Mouse (Mus musculus) MEL (cell line): ENCODE measurements around the gene Tpcn1. TPM values are rescaled to one million over a fixed set of nuclear protein-coding genes. Genes with fewer than 3 reads are reported as not detected.

Experiments used
- DNase-seq: peaks from one replicate; pipeline ENCODE4 v3.0.0; 2011; ENCODE audit warnings: low read depth, low spot score
- H3K27ac ChIP-seq: 2 replicates; pipeline ENCODE4 v1.5.1; 2012; ENCODE audit warnings: low read depth, mild to moderate bottlenecking, control low read depth, low read length, moderate library complexity; ENCODE audit not compliant: control insufficient read depth
- H3K27me3 ChIP-seq, 2 experiments: fragments of 150-350 bp in 1 of 2; sonication (generic) in 1 of 2; 2 replicates each; pipeline ENCODE4 v1.6.1; 2012; ENCODE audit warnings: low read length in 2 of 2, mild to moderate bottlenecking in 2 of 2, improper control_type of control experiment in 1 of 2, moderate library complexity in 1 of 2; ENCODE audit not compliant: insufficient read depth in 2 of 2, control insufficient read depth in 1 of 2
- H3K36me3 ChIP-seq, 2 experiments: 2 replicates each; pipeline ENCODE4 v1.6.1; 2012 to 2014; ENCODE audit warnings: low read length in 2 of 2, improper control_type of control experiment in 1 of 2, inconsistent platforms in 1 of 2, mild to moderate bottlenecking in 1 of 2; ENCODE audit not compliant: insufficient read depth in 2 of 2, control insufficient read depth in 1 of 2
- H3K4me1 ChIP-seq, 2 experiments: fragments of 150-350 bp in 1 of 2; sonication (generic) in 1 of 2; 2 replicates each; pipeline ENCODE4 v1.6.1; 2012; ENCODE audit warnings: low read length in 2 of 2, improper control_type of control experiment in 1 of 2, mild to moderate bottlenecking in 1 of 2; ENCODE audit not compliant: insufficient read depth in 2 of 2, control insufficient read depth in 1 of 2
- H3K4me3 ChIP-seq, 2 experiments: fragments of 150-350 bp in 1 of 2; sonication (generic) in 1 of 2; 2 replicates each; pipeline ENCODE4 v1.5.1; 2012; ENCODE audit warnings: low read depth in 2 of 2, low read length in 2 of 2, mild to moderate bottlenecking in 2 of 2, moderate library complexity in 2 of 2, control low read depth in 1 of 2, improper control_type of control experiment in 1 of 2; ENCODE audit not compliant: control insufficient read depth in 1 of 2, insufficient read depth in 1 of 2
- H3K79me2 ChIP-seq: 2 replicates; pipeline ENCODE4 v1.6.1; 2012; ENCODE audit warnings: mild to moderate bottlenecking, low read length, moderate library complexity; ENCODE audit not compliant: control insufficient read depth, poor library complexity, insufficient read depth
- H3K9ac ChIP-seq: 2 replicates; pipeline ENCODE4 v1.6.1; 2012; ENCODE audit warnings: low read depth, mild to moderate bottlenecking, control low read depth, low read length, moderate library complexity; ENCODE audit not compliant: control insufficient read depth, poor library complexity, severe bottlenecking
- H3K9me3 ChIP-seq: fragments of 150-350 bp; sonication (generic); replicated peaks from 2 replicates; pipeline ENCODE4 v1.6.1; 2012; ENCODE audit warnings: mild to moderate bottlenecking, low read length, improper control_type of control experiment, moderate library complexity; ENCODE audit not compliant: insufficient read depth
- BHLHE40 ChIP-seq: IDR thresholded peaks from 2 replicates; pipeline ENCODE4 v1.6.1; 2012; ENCODE audit warnings: low read depth, mild to moderate bottlenecking, inconsistent platforms, low read length, improper control_type of control experiment, borderline replicate concordance
- CHD1 ChIP-seq: IDR thresholded peaks from 2 replicates; pipeline ENCODE4 v1.6.1; 2012; ENCODE audit warnings: low read depth, mild to moderate bottlenecking, inconsistent platforms, low read length, improper control_type of control experiment
- CHD2 ChIP-seq: IDR thresholded peaks from 2 replicates; pipeline ENCODE4 v1.6.1; 2011; ENCODE audit warnings: low read length, improper control_type of control experiment
- CTCF ChIP-seq, 3 experiments: IDR thresholded peaks in 2 of 3; conservative IDR thresholded peaks in 1 of 3; 2 replicates each; pipeline ENCODE4 v1.5.1; 2011 to 2012; ENCODE audit warnings: low read length in 3 of 3, low read depth in 2 of 3, mild to moderate bottlenecking in 2 of 3, improper control_type of control experiment in 1 of 3, inconsistent platforms in 1 of 3, mixed read lengths in 1 of 3, moderate library complexity in 1 of 3; ENCODE audit not compliant: control insufficient read depth in 1 of 3, insufficient read depth in 1 of 3, poor library complexity in 1 of 3, severe bottlenecking in 1 of 3
- EP300 ChIP-seq, 2 experiments: IDR thresholded peaks; 2 replicates each; pipeline ENCODE4 v1.6.1; 2011; ENCODE audit warnings: improper control_type of control experiment in 2 of 2, low read length in 2 of 2, low read depth in 1 of 2, mild to moderate bottlenecking in 1 of 2
- GATA1 ChIP-seq: IDR thresholded peaks from 2 replicates; pipeline ENCODE4 v1.6.1; 2011; ENCODE audit warnings: low read depth, low read length, improper control_type of control experiment
- HCFC1 ChIP-seq: IDR thresholded peaks from 2 replicates; pipeline ENCODE4 v1.6.1; 2012; ENCODE audit warnings: low read depth, mild to moderate bottlenecking, inconsistent platforms, low read length, improper control_type of control experiment, moderate library complexity
- MAZ ChIP-seq: IDR thresholded peaks from 2 replicates; pipeline ENCODE4 v1.6.1; 2012; ENCODE audit warnings: low read depth, mild to moderate bottlenecking, inconsistent platforms, low read length, improper control_type of control experiment
- MEF2A ChIP-seq: IDR thresholded peaks from 2 replicates; pipeline ENCODE4 v1.6.1; 2014; ENCODE audit warnings: low read depth, mild to moderate bottlenecking, inconsistent platforms, low read length, improper control_type of control experiment; ENCODE audit not compliant: poor library complexity, insufficient replicate concordance, severe bottlenecking; ENCODE audit errors: extremely low read depth
- MYC ChIP-seq: IDR thresholded peaks from 2 replicates; pipeline ENCODE4 v1.6.1; 2011; ENCODE audit warnings: low read depth, mild to moderate bottlenecking, low read length, improper control_type of control experiment, moderate library complexity
- NRF1 ChIP-seq: IDR thresholded peaks from 2 replicates; pipeline ENCODE4 v1.6.1; 2014; ENCODE audit warnings: low read depth, mild to moderate bottlenecking, inconsistent platforms, low read length, improper control_type of control experiment, moderate library complexity; ENCODE audit not compliant: poor library complexity, insufficient read depth, severe bottlenecking
- POLR2A ChIP-seq, 2 experiments: IDR thresholded peaks; 2 replicates each; pipeline ENCODE4 v1.6.1; 2011 to 2012; ENCODE audit warnings: low read length in 2 of 2, mild to moderate bottlenecking in 2 of 2, control low read depth in 1 of 2, improper control_type of control experiment in 1 of 2, low read depth in 1 of 2, moderate library complexity in 1 of 2; ENCODE audit not compliant: control insufficient read depth in 1 of 2, insufficient read depth in 1 of 2, poor library complexity in 1 of 2
- RAD21 ChIP-seq: IDR thresholded peaks from 2 replicates; pipeline ENCODE4 v1.6.1; 2011; ENCODE audit warnings: mild to moderate bottlenecking, low read depth, low read length, improper control_type of control experiment
- RCOR1 ChIP-seq: IDR thresholded peaks from 2 replicates; pipeline ENCODE4 v1.6.1; 2012; ENCODE audit warnings: low read depth, mild to moderate bottlenecking, inconsistent platforms, low read length, improper control_type of control experiment
- TBP ChIP-seq: IDR thresholded peaks from 2 replicates; pipeline ENCODE4 v1.8.0; 2011; ENCODE audit warnings: low read depth, low read length, improper control_type of control experiment
- ZNF384 ChIP-seq: IDR thresholded peaks from 2 replicates; pipeline ENCODE4 v1.6.1; 2012; ENCODE audit warnings: low read depth, mild to moderate bottlenecking, inconsistent platforms, low read length, improper control_type of control experiment
- polyA plus RNA-seq, 2 experiments: library from polyadenylated mRNA; stranded (reverse) in 1 of 2; unstranded in 1 of 2; fragments of >175 nt in 1 of 2; fragments of >200 nt in 1 of 2; gene quantifications; 2 replicates each; pipeline versions ENCODE4 v1.2.1 to v1.2.4; 2012; ENCODE audit warnings: low replicate concordance in 2 of 2, low read depth in 1 of 2; ENCODE audit not compliant: insufficient read length in 2 of 2, insufficient read depth in 1 of 2, missing spikeins in 1 of 2
- total RNA-seq: library from RNA; depleted of rRNA; stranded (reverse); fragments of 300-350 nt; gene quantifications from 2 replicates; pipeline ENCODE4 v1.2.3, GENCODE M21; 2012

Tpcn1 gene
- total and polyA plus RNA-seq, 3 experiments: 11.3 to 43.2 TPM; not detected in 1

DNA sequence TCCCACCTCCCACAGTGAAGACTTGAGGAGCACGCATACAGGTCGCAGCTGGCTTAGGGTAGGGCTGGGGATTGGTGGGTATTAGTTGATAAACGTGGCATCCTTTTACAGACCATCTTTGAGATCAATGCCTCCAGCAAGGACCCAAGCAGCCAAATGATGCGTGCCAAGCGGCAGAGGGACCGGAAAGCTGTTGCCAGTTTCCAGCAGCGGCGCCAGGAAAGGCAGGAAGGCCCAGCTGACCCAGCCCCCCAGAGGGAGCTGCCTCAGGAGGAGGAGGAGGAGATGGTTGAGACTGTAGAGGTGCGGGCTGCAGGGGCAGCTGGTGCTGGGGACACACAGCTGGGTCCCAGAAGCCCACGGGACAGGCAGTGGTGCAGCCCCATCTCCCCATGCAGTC lies 36.0 kb upstream of the Tpcn1 start:
- Histone ChIP-seq H3K79me2 (no peaks in the 10 kb centered on the region), H3K4me3 (no peak overlapping the region), H3K4me1 (peaks cover 0 to 11% of the 10 kb centered on the region in 2 experiments; a peak in 2 of 4 replicates), H3K9me3 (no peaks in the 10 kb centered on the region), H3K27ac (no peak overlapping the region), H3K9ac (no peak overlapping the region), H3K27me3 (no peaks in the 10 kb centered on the region), H3K36me3 (peaks cover 8 to 9% of the 10 kb centered on the region in 2 experiments)
- no peak for DNase-seq
- no peak for TF ChIP-seq CHD1
- no peak for TF ChIP-seq RAD21
- no peak for TF ChIP-seq POLR2A (IDR thresholded peaks at IDR 0.05; ENCODE audit: control insufficient read depth in 1 of 2, insufficient read depth in 1 of 2, low read depth in 1 of 2, low read length in 2 of 2, poor library complexity in 1 of 2)
- no peak for TF ChIP-seq ZNF384
- TF ChIP-seq CTCF (IDR thresholded peaks at IDR 0.05 in 2 of 3, conservative IDR thresholded peaks at IDR 0.05 in 1 of 3; ENCODE audit: control insufficient read depth in 1 of 3, insufficient read depth in 1 of 3, low read depth in 2 of 3, low read length in 3 of 3, poor library complexity in 1 of 3, severe bottlenecking in 1 of 3): no peak
- TF ChIP-seq MEF2A: no peak
- TF ChIP-seq NRF1: no peak

DNA sequence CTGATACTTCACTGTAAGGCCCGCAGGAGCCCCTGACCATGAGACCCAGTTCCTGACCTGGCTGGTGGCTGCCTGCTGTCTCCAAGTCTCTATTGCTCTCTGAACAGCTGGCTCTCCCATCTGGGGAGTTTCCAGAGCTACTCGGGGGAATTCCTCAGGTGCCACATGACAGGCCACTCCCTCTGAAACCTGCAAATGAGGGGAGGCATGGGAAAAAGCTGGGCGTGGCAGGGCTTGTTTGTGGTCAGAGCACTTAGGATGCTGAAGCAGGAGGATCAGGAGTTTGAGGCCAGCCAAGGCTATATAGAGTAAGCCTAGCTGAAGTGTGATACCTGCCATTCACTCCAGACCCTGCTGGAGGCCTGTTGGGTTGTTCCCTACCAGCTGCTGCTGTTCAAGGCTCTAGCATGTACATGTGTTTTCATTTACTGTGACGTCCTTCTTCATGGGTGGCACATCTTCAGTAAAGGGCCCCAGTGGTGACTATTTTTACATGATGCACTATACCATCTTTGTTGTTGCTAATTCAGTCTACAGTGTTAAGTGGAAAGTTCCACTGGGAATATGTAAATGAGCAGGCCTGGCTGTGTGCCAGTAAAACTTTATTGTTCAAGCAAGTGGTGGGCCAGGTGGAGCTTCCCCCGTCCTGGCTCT lies 33.9 kb upstream of the Tpcn1 start:
- Histone ChIP-seq H3K79me2 (no peaks in the 10 kb centered on the region), H3K4me1 (no peaks in the 10 kb centered on the region), H3K4me3 (no peak overlapping the region), H3K27ac (no peak overlapping the region), H3K9me3 (no peaks in the 10 kb centered on the region), H3K27me3 (no peaks in the 10 kb centered on the region), H3K36me3 (peaks cover 0 to 9% of the 10 kb centered on the region in 2 experiments; a peak in 2 of 4 replicates), H3K9ac (no peak overlapping the region)
- DNase-seq: no peak
- TF ChIP-seq NRF1: no peak
- no peak for TF ChIP-seq GATA1
- TF ChIP-seq BHLHE40: no peak

DNA sequence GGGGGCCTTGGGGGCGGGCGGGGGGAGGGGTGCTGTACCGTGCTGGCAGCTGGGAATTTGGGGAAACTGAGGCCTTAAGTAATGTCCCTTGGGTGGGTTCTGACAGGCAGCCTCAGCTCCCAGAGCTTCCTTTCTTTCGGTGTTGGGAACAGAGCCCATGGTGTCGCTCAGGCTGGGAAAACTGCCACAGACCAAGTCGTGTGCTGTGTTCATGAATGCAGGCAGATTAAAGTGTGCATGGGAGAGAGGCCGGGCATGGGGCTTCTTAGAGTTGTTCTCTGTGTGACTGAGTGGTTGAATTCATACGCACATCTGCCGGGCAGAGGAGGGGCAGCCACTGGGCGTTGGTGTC lies 33.3 kb upstream of the Tpcn1 start:
- H3K4me1 ChIP-seq: no peaks in the 10 kb centered on the region
- no peak for DNase-seq
- no peaks in the 10 kb centered on the region for H3K27me3 ChIP-seq
- H3K9ac ChIP-seq: no peak overlapping the region
- TF ChIP-seq RCOR1 (no peak), MEF2A (no peak), MAZ (no peak), MYC (no peak), TBP (no peak), HCFC1 (no peak), EP300 (IDR thresholded peaks at IDR 0.05; ENCODE audit: low read depth in 1 of 2, low read length in 2 of 2) (no peak), CHD2 (no peak)
- H3K9me3 ChIP-seq: no peaks in the 10 kb centered on the region
- peaks cover 0 to 9% of the 10 kb centered on the region in 2 experiments; a peak in 2 of 4 replicates for H3K36me3 ChIP-seq
- H3K79me2 ChIP-seq: no peaks in the 10 kb centered on the region
- H3K4me3 ChIP-seq: no peak overlapping the region
- no peak overlapping the region for H3K27ac ChIP-seq
